Mouse (Mus musculus) gastrocnemius, adult 8-10 months (tissue): ENCODE measurements around the gene Kcnab1. TPM values are rescaled to one million over a fixed set of nuclear protein-coding genes. Genes with fewer than 3 reads are reported as not detected.
"Not testable (repeated sequence)": the region's sequence is repeated elsewhere in the genome, so short reads cannot be mapped to it uniquely, and the experiment has no call there.

Source experiments
- DNase-seq, 2 experiments: peaks; one replicate each; pipeline ENCODE4 v3.0.0; 2022; ENCODE audit warnings: low spot score in 2 of 2
- total RNA-seq, 4 experiments: library from RNA; stranded (reverse); gene quantifications; 2 replicates each; pipeline ENCODE4 v1.2.4; 2022

The Kcnab1 gene
- total RNA-seq, 4 experiments from 2014 or later, result 58.0 to 80.2 (median 67.9) TPM

- DNase-seq, result peak; percentile 42 to 50
These were observed 254.3 kb downstream of the Kcnab1 start for GRCm38 (mm10) chr3:65363438-65363837.

- DNase-seq, result peak; percentile 32 to 48
These were observed 256.0 kb downstream of the Kcnab1 start for GRCm38 (mm10) chr3:65365184-65365583.

GRCm38 (mm10) chr3:65365921-65366710 lies 256.9 kb downstream of the Kcnab1 start:
- no peak for DNase-seq

GRCm38 (mm10) chr3:65367944-65368343 lies 258.8 kb downstream of the Kcnab1 start:
- no peak for DNase-seq

- no peak for DNase-seq
These were observed 263.4 kb downstream of the Kcnab1 start for GRCm38 (mm10) chr3:65372552-65372951.

- no peak for DNase-seq
These were observed 264.5 kb downstream of the Kcnab1 start for GRCm38 (mm10) chr3:65373594-65374182.

GRCm38 (mm10) chr3:65374729-65375128 lies 265.5 kb downstream of the Kcnab1 start:
- no peak for DNase-seq

GRCm38 (mm10) chr3:65378724-65379123 lies 269.5 kb downstream of the Kcnab1 start:
- DNase-seq, result no peak

- DNase-seq, result peak in 1 of 2 experiments; percentile 28
These were observed 270.8 kb downstream of the Kcnab1 start for GRCm38 (mm10) chr3:65379884-65380539.

GRCm38 (mm10) chr3:65381094-65381493 lies 271.9 kb downstream of the Kcnab1 start:
- DNase-seq, result peak; percentile 24 to 66

- no peak for DNase-seq
These were observed 275.2 kb downstream of the Kcnab1 start for GRCm38 (mm10) chr3:65384431-65384830.

- no peak for DNase-seq
These were observed 276.6 kb downstream of the Kcnab1 start for GRCm38 (mm10) chr3:65385771-65386170.

- no peak for DNase-seq
These were observed 282.1 kb downstream of the Kcnab1 start for GRCm38 (mm10) chr3:65391222-65391783.

GRCm38 (mm10) chr3:65391784-65392420 lies 282.7 kb downstream of the Kcnab1 start:
- no peak for DNase-seq

GRCm38 (mm10) chr3:65392421-65392817 lies 283.2 kb downstream of the Kcnab1 start, which contains the start of gene Ssr3:
Gene Ssr3 (minus strand): TSS chr3:65392623.
- peak; percentile 93 to 95 for DNase-seq

GRCm38 (mm10) chr3:65395111-65395510 lies 285.9 kb downstream of the Kcnab1 start:
- not testable (repeated sequence) for DNase-seq

- no peak for DNase-seq
These were observed 287.8 kb downstream of the Kcnab1 start for GRCm38 (mm10) chr3:65396835-65397504.

GRCm38 (mm10) chr3:65397566-65397965 lies 288.4 kb downstream of the Kcnab1 start:
- DNase-seq, result no peak

- no peak for DNase-seq
These were observed 296.6 kb downstream of the Kcnab1 start for GRCm38 (mm10) chr3:65405781-65406180.

- DNase-seq, result no peak
These were observed 298.7 kb downstream of the Kcnab1 start for GRCm38 (mm10) chr3:65407891-65408290.

GRCm38 (mm10) chr3:65416571-65416970 lies 307.4 kb downstream of the Kcnab1 start:
- no peak for DNase-seq
